Mouse (Mus musculus): ENCODE results near the gene Sgca.

The Sgca gene

GRCm38 (mm10) chr11:94913302-94914090, 62.6 kb downstream of the Sgca start:
- DNase-seq (ENCODE audit: low spot score in 2 of 2): no peak
